7 mouse cellular contexts compared by ENCODE assay signal in the genomic region with DNA sequence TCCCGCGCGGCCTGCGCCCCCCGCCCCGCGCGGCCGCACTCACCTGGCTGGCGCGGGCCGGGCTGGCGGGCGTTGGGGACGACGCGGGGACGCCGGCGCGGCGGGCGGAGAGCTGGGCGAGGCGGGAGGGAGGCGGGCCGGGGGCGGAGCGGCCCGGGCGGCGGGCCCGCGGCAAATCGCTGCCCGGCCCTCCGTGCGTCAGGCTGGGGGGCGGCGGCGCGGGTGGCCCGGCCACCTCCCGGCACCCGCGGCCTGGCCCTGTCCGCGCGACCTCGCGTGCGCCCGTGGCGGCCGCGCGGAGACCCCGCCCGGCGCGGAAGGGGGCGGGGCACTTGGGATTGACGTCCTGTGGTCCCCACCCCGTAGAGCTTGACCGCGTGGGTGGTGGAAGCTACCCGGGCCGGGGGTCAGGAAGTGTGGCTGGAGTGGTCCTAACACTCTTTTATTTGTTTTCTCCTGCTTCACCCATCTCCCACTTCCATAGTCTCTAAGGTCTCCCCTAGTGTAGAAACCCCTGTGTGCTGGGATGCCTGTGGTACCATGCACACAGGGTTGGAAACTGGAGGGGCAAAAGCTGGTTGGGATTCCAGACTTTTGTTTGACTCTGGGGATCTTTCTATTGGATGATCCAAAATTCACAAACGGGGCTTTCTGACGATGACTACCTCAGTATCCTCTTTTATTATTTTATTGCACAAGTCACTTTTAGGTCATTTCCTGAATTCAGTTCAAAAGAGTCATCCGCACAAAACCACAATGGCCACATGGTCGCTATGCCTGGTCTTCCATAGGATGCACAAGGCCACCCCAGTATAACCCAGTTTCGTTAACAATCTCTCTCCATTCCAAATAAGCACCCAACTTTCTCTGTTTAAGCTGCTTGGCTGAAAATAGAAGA. TPM values are rescaled to one million over a fixed set of nuclear protein-coding genes. Genes with fewer than 3 reads are reported as not detected.
A peak's percentile ranks its signal among the peaks of the same experiment; 100 is the strongest.
DNase-seq lines count a peak whose midpoint lies in the region; ATAC-seq lines count a peak whose summit lies in the region.

A gene (minus strand): TSS at position 81 of the 898 bp plus-strand sequence.

- DNase-seq in adrenal gland, adult 8-10 months = peak; percentile 63
- peak; percentile 65 to 70 for DNase-seq in gastrocnemius, postnatal 36 days
- peak; percentile 60 to 74 for DNase-seq in left cerebral cortex, postnatal 36 days (ENCODE audit: low spot score in 2 of 2)
- DNase-seq in mesoderm, embryonic 11.5 days (ENCODE audit: low read depth, low spot score) = peak; percentile 74
- DNase-seq in right cerebral cortex, postnatal 36 days (ENCODE audit: low spot score in 2 of 2) = peak; percentile 34 to 39

- ATAC-seq in common myeloid progenitor, adult 5-6 weeks (replicated peaks; ENCODE audit: low read depth, poor library complexity, severe bottlenecking) = peak; percentile 78
- peak; percentile 32 for ATAC-seq in inflammation-experienced regulatory T-cells, adult 6 months

- intact Hi-C loops in gastrocnemius, postnatal 36 days (cut with DNase I) = no loop called here
- intact Hi-C loops in left cerebral cortex, postnatal 36 days (cut with DNase I) = no loop called here

RNA-seq across cellular contexts. Expression of the gene that starts here (rescaled TPM):
- total RNA-seq in adrenal gland, adult 8-10 months (2022) = 10 to 100 TPM; 18.8 to 23.2 (median 20.4) TPM
- 14.4 and 22.2 TPM in 2 replicates for total RNA-seq in common myeloid progenitor, adult 5-6 weeks (2017)
- total RNA-seq in gastrocnemius, postnatal 36 days (2021) = 10 to 100 TPM in 1 of 2 experiments, 1 to 10 TPM in 1; 9.2 to 10.4 TPM
- polyA plus RNA-seq in inflammation-experienced regulatory T-cells, adult 6 months (2017; shearing (Covaris generic)) = under 1 TPM in 2 of 3 experiments, not detected in 1; 0.05 to 0.33 TPM
- total RNA-seq in left cerebral cortex, postnatal 36 days (2021) = 10 to 100 TPM; 59.5 to 60.0 TPM

Comparison
In these comparisons a context has a peak if more than half of its experiments do, and no peak if none do; other contexts are left out.
1. Peak in every context shown above with its lines: DNase-seq and ATAC-seq.
2. Peak in ATAC-seq in inflammation-experienced regulatory T-cells, adult 6 months; RNA of the gene not detected or under 1 TPM.